Mouse (Mus musculus) R1 (cell line): Measurements from ENCODE around the gene 4930579F01Rik.

Experiments
- DNase-seq: peaks from one replicate; pipeline ENCODE4 v3.0.0-alpha.2; 2018; ENCODE audit warnings: low read depth, low spot score

4930579F01Rik gene

DNA sequence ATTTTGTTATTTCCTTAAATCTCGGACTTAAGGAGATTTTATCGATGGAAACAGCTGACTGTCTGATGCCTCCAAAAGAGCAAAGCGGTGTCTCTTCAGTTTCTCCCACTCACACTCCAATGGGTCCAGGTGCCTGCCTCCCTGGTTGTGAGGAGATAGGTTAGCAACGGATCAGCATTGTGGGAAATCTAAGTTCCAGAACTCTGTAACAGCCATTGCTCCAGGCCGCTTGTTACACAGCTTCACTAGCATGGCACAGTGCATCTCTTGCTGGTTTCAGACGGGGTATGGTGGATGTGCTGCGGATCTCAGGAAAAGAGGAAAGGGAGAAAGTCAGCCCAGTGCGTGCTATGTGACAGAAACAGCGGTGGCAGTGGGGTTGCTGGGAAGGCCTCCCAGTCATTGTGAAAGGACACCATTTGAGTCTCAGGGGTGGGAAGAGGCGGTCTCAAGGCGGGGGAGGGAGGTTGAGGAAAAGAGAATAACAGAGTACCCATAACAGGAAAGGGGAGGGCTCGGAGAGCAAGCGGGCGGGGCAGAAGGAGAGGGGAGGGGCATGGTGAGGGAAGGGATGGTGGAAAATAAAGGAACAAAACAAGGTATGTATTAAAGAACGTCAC is at the start of gene 4930579F01Rik:
Gene 4930579F01Rik, minus strand, starts transcription at position 143 of the 620 bp plus-strand sequence.
- DNase-seq = peak; percentile 56

DNA sequence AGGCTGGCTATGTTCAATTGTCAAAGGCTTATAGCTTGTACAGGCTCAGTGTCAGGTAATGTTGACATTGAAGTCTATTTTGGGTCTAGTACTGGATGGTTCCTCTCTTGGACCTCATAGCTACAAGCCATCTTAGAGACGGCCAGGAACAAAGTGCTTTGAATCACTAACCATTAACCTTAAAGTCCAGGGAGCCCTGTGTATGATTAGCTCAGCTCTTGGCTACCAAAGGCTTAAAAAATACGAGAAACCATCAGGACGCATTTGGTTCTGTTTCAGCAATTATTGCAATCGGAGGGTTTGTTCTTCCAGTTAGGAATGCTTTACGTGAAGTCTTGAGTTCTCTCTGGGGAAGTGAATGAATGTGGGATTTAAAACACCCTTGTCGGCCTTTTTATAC is 49.3 kb upstream of the 4930579F01Rik start:
- DNase-seq = no peak

DNA sequence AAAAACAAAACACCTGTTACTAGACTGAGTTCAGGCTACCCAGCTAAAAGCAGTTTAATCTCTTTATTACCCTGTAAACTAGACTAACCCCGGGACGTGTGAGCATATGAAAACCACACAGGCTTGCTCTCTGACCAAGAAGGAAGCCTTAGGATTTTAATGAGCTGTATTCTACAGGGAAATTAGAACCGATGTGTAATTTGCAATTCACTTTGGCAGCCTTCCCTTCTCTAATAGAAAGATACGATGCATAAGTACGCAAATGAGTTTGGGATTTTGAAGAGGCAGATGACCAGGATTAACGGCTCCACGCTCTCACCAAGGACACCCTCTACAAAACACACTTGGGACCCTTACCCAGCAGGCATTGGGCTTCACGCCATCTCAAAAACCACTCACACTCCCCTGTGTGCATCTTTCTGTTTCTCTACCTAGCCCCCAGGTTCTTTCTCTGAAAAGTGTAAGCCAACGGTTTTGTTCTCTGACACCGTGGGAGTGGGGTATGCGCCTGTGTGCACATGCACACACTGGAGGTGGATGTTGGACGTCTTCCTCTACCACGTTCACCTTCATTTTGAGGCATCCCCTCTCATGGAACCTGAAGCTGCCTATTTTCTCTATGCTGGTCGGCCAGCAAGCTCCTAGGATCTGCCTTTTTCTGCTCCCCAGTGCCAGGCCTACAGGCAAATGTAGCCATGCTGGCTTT is 48.5 kb upstream of the 4930579F01Rik start:
- no peak for DNase-seq

DNA sequence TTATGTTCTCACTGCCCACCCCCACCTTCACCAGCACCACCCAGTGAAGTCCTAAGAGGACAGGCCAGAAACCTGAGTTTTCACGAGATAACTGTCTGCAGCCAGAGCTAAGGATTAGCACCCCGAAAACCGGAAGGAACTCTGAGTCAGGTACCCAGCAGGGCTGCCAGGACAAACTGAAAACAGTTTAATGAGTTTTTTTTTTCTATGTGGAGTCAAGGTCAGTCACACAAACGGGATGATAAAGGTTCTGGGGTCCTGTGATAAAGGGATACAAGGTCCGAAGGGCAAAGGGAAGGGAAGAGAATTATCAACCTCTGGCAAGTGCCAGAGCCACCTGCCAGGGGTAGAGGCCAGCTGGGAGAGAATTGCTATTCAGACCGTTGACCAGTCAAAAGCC is 47.7 kb upstream of the 4930579F01Rik start:
- DNase-seq = no peak

DNA sequence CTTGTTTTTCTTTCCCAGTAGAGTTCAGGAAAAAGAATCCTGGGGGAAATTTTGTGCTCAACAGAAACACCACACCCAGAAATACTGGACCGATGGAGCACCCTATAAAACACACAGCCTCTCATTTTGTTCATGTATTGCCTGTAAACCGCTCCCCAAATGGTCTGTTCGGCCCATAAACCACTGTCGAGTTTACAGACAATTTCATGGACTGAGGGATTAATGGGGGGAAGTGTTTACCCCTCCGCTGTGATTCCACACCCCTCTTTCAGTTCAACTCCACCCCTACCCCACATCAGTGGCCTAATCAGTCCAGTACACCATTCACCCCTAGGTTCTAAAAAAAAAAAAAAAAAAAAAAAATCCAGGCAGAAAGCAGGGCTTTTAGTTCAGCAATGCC is 47.3 kb upstream of the 4930579F01Rik start:
- no peak for DNase-seq

DNA sequence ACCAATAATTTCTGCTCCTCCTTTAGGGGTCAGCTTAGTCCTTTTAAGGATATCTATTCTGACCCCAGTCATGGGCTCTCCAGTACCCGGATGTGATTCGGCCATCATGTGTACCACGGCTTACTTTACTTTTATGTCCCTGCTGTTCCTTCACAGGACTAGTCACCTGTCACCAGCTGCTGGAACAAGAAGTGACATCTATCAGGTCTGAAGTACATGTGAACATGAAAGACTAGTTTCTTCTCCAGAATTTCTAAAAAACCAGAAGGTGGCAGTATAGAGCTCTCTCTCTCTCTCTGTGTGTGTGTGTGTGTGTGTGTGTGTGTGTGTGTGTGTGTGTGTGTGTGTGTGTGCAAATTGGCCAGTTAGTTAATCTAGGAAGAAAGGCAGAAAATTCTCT is 46.8 kb upstream of the 4930579F01Rik start:
- DNase-seq = no peak

DNA sequence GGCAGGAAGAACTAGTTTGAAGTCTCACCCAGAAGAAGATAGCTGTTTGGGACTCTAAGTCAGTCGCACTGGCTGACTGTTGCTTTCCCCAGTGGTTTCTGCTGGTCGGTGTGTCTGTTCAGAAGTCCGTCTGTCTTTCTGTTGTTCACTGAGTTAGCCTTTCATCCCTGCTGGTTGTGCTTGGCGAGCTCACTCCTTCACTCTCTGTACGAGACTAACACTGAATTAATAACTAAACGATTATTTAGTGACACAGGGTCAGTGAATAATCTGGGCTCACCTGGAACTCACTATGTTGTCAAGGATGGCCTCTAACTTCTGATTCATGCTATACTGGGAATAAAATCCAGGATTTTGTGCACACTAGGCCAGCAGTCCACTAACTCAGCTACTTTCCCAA is 45.8 kb upstream of the 4930579F01Rik start:
- no peak for DNase-seq

DNA sequence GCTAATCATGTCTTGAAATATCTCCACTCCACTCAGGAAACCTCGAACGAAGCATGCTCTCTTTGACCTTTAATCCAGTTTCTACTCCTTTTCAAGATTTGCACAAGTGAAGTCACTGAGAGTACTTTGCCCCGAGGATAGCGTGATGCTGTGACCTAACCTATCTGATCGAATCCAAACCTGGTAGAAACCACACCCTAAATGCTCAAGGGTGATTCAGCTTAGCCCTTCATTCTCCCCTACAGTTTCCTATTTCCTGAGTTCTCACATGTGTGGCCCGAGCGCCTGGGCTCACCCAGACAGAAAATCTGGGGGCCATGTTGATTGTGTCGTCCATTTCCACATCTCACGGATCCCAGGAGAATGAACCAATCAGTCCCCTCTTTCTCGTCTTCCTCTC is 44.4 kb upstream of the 4930579F01Rik start:
- no peak for DNase-seq

DNA sequence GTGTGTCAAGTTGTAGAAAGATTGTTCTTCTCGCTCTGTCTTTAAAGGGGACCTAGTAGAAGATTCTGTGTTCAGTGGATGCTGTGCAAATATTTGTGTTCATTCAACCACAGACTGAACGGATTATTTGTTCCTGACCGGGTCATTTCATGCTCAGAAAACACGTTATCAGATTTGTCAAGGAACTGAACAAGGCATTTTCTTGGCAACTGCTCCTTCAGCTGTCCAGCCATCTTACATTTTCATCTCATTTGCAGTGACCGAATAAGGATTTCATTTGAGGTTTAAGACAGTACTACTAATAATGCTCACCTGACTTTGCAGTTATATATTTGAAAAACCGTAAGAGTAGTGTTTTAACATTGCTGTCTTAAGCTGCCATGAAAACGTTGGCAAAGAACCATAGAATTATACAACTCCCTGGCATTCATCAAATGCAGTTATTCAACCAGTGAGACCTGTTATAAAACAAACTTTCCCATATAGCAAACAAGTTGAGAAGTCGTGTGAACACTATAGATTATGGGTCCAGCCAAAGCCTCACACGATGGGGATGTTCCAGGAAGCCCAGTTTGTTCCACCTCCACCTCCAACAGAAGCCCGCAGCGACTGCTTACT is 43.0 kb upstream of the 4930579F01Rik start:
- DNase-seq = no peak

DNA sequence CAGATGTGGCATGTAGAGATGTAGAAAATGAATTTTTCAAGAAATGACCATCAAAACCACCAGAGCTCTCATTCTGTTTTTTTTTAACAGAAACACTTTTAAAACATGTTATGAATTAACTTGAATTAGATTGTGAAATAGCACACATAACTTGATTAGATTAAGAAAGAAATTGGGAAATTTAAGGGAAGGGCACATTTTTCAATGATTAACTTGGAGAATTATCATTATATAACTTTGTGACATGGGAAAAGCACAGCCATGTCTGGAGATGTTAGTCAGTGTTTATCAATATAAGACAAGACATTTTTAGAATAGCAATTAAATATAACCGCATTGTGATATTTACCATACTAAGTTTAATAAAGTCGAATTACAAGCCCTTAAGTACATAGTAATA is 37.9 kb upstream of the 4930579F01Rik start:
- no peak for DNase-seq

DNA sequence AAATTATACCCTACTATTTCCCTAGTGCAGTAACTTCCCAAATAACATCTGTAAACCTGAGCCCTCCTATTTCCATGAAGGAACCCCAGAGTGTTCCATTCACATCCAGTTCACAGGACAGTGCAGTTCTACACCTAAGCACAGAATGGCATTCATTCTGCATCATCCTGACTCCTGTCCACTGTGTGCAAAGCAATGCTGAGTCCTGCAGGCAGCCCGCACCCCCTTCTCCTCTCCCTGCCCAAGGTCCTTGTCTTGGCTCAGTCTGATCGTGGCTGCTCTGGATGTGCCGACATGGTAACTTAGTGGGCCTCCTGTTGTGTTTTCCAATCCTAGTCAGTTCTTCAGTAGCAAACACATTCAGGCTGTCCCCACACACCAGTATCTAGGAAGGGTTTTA is 36.6 kb upstream of the 4930579F01Rik start:
- no peak for DNase-seq

DNA sequence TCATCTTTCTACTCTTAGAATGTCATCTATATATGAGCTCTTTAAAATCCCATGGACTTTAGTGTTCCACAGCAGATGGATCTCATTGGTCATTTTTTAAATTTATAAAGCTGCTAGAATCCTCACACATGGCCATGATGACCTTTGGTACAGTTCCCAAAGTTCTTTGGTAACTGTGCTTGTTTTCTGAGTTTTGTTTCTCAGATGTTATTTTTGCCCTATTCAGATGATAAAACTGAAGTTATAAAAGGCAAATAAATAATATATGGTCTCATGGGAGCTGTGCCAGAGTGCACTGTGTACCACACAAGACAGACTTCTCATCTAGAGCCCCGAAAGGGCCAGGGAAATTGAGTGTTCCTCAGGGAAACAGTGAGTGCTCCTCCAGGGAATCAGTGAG is 35.8 kb upstream of the 4930579F01Rik start:
- no peak for DNase-seq

DNA sequence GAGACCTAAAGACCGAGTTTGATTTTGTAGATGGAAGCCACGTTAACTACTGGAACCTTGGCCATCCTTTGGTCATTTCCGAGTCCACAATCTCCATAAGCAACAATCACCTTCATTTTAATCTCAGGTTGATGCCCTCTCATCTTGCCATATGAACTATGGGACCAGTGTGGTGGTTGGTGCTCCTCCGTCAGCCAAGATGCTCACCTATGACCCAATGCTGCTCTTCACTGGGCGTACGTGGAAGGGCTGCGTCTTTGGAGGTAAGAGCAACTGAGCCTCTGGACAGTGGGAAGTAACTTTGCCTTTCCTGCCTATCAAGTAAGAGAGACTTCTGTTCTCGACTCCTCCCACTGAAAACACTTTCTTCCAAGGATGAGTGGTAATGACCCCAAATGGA is 34.2 kb upstream of the 4930579F01Rik start:
- DNase-seq = no peak

DNA sequence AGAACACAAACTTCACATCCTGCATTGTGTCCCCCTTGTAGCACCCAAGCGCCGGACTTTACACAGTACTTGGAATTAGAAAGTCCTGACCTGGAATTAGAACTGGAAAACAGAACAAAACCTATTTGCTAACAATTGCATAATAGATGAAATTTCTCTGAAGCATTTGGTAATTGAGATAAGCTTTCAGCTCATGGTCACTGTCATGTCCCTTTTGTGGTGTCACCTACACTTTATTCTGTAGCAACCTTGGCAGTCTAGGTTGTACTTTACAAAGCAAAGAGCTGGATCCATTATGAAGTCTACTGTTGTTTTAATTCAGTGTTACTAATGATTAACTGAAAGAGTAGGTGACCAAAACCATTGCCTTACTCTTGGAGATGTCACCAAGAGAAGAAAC is 33.5 kb upstream of the 4930579F01Rik start:
- no peak for DNase-seq

DNA sequence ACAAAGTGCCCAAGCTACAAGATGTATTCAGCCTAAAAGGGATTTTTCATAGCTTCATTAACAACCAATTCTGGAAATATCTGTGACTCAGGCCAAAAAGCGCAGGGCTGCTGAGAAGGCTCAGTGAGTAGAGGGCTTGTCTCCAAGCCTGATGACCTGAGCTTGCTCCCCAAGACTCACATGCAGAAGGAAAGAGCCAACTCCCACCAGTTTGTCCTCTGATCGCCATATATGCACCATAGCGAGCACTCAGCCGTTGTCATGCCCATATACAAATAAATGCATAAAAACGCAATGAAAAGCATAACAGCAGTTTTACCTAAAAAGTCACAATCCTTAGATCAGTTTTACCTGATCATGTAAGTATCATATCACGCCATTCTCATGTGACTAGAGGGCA is 32.9 kb upstream of the 4930579F01Rik start:
- DNase-seq = no peak

DNA sequence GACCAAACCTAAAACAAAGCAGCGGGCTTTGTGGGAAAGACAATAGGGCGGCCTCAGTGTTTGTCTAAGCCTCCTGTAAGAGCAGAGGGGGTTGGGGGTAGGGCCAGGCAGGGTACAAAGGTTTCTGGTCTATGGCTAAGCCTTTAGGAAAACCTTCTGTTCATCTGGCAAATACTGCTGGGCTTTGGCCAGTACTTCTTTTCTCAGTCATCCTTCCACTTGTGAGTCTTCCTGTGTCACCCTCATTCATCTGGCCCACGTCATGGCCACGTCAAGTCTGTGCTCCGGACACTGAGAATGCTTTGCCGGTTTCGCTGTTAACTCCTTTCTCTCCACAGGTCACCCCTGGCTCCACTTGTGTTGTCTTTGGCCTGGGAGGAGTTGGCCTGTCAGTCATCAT is 32.2 kb upstream of the 4930579F01Rik start:
- peak; percentile 52 for DNase-seq

DNA sequence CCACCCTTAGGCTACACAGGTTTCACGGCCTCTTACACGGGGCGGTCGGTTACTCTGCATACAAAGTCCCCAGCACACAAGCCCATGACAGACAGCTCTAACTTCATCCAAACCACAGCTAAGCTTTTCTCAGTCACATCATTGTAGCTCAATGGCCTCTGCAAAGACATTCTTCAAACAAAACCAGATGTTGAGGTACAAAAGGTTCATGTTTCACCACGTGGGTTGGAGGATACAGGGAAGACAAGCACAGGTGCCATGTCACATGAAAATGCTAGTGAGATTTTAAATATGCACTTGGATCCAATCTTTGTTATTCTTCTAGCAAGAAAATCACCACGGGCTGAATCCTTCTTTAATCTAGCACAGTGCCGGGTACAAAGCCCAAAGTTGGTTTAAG is 31.7 kb upstream of the 4930579F01Rik start:
- no peak for DNase-seq

DNA sequence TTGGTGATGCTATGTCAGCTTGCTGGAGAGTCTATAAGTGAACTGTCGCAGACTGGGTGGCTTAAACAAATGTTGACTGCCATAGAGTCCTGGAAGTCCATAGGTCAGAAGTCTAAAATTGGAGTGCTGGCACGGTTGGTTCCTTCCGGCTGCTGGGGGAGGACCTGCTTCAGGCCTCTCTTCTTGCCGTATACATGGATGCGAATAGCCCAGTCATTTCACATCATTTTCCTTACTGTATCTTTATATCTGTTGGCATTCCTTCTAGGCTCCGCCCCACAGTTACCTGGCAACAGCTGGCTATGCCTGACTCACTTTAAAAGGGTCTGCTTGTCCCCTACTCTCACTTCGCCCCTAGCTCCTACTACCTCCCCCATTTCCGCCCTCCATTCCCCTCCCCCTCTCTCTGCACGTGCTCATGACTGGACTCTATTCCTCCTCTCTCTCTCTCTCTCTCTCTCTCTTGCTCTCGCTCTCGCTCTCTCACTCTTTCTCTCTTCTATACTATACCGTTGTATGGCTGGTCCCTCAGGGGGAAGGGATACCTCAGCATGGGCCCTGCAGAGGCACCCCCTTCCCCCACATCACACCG is 30.8 kb upstream of the 4930579F01Rik start:
- DNase-seq = peak; percentile 19

DNA sequence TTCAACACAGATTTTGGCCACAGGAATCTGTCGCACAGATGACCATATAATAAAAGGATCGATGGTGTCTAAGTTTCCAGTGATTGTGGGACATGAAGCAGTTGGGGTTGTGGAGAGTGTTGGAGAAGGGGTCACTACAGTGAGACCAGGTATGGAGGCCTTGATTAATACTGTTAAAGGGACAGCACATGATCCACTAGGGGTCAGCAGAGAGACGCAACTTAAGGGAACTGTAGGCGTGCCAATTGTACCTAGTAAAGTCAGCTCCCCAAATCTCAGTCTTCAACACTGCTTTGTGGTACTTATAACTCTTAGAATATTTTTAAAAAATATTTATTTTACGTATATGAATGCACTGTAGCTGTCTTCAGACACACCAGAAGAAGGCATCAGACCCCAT is 29.3 kb upstream of the 4930579F01Rik start:
- DNase-seq = peak; percentile 78

DNA sequence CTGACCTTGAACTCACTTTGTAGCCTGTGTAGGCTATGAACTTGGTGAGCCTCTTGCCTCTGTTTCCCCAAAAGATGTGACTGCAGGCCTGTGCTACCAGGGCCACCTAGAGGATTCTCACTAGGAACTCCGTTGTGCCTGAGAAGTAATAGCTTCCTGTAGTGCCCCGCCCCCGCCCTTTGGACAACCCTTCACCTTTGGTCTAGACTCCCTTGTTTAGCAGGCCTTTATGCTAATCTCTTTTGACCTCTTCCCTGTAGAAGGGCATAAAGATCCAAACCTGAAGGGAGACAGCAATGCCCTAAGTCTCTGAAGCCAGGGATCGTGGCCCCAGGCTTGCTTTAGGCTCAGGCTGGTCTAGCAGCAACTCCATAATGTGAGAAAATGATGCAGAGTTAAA is 28.9 kb upstream of the 4930579F01Rik start:
- DNase-seq = peak; percentile 57

DNA sequence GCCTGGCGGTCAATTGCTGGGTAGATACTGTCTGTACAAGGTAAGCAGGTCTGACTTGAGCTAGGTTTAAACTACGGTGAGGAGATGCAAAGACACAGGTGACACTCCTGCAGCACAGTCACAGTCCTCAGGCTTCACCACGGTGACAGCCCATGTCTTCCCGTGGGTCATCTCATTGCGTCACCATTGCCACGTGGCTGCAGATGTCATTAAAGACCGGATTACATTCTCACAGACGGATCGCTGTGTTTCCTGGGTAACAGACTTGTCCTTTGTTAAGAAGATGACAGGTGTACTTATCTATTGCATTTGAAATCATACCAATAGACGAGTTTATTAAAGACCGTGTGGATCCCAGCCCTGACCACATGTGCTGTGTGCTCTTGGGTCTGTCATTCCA is 27.5 kb upstream of the 4930579F01Rik start:
- no peak for DNase-seq

DNA sequence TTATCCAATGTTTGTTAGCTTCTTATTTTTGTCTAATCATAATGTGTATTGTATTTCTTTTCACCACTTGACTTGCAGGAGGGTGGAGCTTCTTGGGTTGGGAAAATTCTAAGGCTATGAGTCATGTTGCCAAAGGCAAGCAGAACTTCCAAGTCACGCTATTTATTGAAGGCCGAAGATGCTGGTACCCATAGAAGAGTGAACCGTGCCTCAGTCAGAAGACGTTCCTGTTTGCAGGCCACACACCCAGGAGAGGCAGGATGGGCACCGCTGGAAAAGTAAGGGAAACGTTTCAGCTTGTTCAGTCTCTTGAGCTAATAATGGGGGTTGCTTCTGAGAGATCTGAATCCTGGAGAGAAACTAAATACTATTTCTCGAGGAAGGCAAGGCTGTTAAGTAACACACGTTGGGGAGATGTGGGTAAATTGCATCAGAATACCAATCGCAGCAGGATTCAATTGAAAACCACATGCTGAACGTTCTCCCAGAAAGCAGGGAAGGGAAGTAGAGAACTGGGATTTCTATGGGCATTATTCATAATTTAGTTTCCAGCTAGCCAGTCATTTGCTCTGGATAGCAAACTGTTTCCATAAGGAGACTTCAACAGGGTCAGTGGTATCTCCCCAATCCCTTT is 24.1 kb upstream of the 4930579F01Rik start, which contains the start of gene Adh7:
Gene Adh7, plus strand, starts transcription at position 130 of the 634 bp plus-strand sequence.
- peak; percentile 27 for DNase-seq
